Mouse (Mus musculus) urinary bladder, postnatal 14 days (tissue): ENCODE results near the gene Filip1.

Experiments
- DNase-seq: peaks from one replicate; pipeline ENCODE4 v3.0.0; 2021; ENCODE audit warnings: low spot score

Filip1 gene

GRCm38 (mm10) chr9:79898815-79899214, 113.8 kb downstream of the Filip1 start:
- no peak for DNase-seq

- no peak for DNase-seq
These were observed 118.0 kb downstream of the Filip1 start for GRCm38 (mm10) chr9:79894665-79895064.

DNA sequence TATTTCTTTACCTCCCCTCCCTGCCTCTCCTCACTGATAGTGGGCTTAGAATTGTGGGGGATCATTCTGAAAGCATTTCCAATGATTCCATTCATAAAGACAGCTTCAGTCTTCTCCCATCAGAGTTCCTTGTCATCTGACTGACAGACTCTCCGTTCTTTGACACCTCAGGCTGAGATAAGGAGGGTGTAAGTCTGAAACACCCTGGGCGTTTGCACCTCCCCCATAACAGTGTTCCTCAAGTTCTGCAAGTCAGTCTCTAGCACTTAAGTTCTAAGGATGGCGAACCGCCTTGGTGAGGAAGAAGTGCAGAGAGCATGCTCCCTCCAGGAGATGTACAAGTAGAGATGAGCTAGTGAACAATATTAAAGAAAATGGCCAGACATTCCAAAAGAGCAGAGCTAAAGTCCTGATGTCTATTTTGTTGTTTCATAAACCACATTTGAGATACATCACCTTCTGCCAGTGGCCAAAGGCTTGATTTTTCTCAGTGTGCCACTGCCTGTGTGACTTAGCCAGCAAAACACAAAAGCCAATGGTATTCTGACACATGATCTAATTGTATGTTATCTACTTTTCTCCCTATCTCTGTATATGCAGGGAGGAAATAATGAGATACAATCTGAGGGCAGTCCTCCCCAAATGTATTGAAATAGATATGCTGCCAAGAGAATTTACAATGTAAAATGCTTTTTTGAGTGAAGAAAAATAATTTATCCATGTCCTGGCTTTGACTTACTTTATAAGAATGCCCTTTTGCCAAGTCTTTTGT, 118.6 kb downstream of the Filip1 start:
- DNase-seq: no peak

DNA sequence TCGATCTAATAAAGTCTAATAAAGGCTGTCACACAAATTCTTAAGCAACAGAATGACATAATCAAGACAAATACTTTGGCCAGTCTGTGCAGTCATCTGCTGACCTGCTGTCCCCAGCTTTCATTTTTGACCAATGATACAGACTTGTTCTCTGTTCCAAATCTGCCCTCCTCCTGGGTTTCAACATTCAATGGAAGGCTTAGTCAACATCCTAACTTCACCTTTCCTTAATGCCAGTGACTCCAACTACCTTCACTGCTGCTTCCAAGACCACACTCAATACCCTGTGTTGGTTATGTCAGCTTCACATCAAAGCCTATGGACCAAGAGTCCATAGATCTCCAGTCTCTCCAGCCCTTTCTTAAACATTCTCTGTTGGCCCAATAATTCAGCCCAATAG, 120.5 kb downstream of the Filip1 start:
- DNase-seq: no peak

GRCm38 (mm10) chr9:79890488-79890887, 122.2 kb downstream of the Filip1 start:
- no peak for DNase-seq

- no peak for DNase-seq
These were observed 123.5 kb downstream of the Filip1 start for GRCm38 (mm10) chr9:79889132-79889531.

DNA sequence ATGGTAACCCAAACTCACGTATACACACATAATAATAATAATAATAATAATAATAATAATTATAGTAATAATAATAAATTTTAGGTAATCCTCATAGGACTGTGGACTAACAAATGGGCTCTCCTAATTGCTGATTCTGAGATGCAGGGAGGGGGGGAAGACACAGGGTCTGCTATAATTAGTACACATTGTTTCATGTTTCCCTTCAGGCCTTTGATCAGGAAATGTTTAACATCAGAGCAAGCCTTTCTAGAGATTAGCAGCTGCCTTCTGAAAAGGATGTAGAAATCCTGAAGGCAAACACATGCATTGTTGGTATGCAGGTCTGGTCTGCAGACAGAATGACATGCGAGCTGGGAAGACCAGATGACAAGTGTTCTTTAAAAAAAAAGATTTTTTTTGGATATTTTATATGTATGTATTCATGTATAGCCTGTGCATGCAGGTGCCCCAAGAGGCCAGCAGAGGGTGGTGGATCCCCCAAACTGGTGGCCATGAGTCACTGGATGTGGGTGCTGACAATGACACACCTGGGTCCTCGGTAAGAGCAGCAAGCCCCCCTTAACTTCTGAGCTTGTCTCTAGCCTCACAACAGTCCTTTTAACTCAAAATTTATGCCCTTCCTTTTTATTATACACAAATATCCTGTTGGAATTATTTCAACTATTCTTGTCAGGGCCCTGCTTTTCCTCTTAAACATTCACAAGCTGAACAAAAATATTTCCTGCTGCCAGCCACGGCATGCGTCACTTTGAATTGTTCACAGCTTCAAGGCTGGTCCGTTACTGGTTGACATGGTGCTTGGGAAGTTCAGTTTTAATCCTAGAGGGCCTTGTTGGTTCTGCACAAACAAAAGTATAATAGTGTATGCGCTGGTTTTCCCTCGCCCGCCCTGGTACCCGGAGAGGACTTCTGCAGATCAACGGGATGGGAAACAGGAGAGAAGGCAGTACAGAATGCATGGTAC, 127.1 kb downstream of the Filip1 start:
- no peak for DNase-seq

DNA sequence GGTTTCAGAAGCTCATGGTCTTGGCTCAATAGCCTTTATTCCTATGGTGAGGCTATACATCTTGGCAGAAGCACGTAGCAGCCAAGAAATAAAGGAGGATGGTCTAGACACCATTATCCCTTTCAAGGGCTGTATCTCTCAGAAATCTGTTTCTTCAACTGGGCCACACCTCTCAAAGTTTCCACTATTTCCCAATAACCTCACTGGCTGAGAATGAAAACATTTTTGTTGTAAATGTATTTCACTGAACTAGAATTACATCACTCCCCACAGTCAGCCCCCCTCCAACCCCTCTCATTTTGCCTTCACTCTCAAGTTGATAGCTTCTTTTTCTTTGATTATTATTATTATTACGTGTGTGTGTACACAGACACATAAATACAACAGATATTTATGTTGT, 129.5 kb downstream of the Filip1 start:
- DNase-seq: no peak

DNA sequence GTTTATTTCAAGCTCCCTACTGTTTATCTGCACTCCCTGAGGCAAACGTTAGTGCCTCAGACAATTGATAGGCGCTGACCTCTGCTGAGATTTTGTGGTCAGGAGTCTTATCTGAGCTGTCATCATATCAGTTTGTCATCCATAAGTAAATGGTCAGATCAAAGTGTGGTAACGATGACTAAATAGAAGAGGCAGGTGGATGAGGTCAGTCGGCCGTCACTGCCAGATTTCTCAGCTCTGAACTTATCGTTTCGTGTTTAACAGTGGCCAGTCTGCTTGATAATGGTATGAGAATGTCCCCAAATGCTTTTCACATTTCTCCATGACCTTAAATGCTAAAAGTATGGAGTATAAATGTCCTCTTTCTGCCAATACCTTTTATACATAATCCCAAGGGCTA, 132.6 kb downstream of the Filip1 start:
- no peak for DNase-seq

- peak; percentile 37 for DNase-seq
These were observed 137.0 kb downstream of the Filip1 start for GRCm38 (mm10) chr9:79875522-79876131.

GRCm38 (mm10) chr9:79872598-79872997, 140.1 kb downstream of the Filip1 start:
- DNase-seq: no peak

DNA sequence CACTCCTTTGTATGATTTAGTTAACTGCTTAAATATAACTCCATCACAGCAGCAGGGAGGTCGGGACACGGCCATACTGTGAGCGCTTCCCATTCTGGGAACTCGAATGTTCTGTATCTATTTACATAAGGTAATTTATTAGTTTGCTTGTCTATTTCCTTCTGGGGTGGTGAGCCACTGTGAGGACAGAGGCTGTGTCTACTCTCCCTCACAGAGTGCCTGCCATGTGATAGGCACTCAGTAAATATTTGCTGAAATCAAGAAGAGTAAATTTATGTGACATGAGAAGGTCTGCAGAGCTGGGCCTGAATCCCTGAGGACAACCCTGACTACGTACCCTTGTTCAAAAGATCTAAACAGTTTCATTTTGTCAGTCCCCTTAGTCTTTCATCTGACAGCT, 143.1 kb downstream of the Filip1 start:
- DNase-seq: no peak

GRCm38 (mm10) chr9:79865998-79866397, 146.7 kb downstream of the Filip1 start:
- no peak for DNase-seq

GRCm38 (mm10) chr9:79862544-79862943, 150.1 kb downstream of the Filip1 start:
- DNase-seq: no peak

DNA sequence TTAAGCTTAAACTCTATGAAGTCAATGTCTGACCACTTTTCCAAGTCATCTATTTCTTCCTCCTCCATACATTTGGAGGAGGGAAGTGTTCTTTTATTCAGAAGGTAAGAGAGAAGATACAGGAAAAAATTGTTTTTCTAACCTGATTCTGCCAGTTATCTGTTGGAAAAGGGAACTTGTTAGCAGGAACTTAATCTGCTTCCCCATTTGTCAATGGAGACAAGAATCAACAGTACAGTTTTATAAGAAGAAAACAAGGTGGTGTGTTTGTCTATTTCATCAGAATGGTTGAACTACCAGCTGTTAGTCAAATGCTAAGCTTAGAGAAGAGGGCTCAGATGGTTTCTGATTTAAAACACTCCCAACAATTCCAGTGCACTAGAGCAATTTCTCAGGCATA, 165.6 kb downstream of the Filip1 start:
- no peak for DNase-seq

- no peak for DNase-seq
These were observed 170.0 kb downstream of the Filip1 start for GRCm38 (mm10) chr9:79842615-79843014.

DNA sequence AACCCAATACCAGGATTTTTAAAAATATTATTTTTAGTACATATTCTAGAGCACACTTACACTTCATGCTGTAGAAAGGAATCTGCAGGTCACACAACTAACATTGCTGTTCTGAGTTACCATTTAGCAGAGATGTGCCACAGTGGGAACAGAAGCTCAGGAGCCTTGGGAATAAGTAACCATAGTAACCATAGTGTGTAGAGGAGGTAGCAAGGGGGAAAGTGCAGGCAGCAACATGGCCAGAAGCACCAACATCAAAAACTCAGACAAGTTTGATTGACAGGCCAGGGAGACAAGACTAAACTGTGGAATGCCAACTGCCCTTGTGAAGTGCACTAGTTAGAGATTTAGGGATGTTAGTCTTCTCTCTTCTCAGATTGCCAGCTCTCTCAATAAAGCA, 170.6 kb downstream of the Filip1 start:
- DNase-seq: no peak

DNA sequence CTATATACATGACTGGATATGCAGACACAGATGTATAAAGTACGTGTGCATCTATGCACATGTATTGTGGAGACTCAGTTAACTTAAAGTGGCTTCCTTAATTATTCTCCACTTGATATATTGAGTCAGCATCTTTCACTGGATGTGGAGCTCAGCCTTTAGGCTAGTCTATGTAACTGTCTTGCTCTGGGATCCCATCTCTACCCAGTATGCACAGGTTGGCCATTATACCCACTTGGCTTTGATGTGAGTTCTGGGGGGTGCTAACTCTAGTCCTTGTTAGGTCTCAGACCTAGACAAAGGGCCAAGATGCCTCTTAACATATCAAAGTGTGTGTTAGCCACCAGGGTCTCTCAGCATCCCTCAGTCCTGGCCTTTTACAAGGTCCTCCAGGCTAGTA, 181.4 kb downstream of the Filip1 start:
- DNase-seq: no peak

DNA sequence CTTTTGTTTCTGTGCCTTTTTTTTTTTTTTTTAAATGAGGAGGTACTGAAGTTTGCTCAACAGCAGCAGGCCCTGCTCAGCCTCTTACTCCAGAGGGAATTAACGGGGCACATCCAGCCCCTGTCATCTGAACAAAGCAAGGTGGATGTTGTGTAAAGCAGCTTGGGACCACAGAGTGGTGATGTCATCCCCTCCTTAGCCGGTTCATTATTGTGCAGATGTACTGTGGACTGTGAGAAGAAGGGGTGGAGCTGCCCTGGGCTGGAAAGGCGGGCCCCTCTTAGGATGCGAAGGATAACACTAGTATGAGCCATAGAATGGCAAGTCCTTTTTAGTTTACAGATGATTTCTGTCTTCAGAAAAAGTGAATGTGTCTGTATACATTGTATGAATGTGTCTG, 181.8 kb downstream of the Filip1 start:
- DNase-seq: no peak

DNA sequence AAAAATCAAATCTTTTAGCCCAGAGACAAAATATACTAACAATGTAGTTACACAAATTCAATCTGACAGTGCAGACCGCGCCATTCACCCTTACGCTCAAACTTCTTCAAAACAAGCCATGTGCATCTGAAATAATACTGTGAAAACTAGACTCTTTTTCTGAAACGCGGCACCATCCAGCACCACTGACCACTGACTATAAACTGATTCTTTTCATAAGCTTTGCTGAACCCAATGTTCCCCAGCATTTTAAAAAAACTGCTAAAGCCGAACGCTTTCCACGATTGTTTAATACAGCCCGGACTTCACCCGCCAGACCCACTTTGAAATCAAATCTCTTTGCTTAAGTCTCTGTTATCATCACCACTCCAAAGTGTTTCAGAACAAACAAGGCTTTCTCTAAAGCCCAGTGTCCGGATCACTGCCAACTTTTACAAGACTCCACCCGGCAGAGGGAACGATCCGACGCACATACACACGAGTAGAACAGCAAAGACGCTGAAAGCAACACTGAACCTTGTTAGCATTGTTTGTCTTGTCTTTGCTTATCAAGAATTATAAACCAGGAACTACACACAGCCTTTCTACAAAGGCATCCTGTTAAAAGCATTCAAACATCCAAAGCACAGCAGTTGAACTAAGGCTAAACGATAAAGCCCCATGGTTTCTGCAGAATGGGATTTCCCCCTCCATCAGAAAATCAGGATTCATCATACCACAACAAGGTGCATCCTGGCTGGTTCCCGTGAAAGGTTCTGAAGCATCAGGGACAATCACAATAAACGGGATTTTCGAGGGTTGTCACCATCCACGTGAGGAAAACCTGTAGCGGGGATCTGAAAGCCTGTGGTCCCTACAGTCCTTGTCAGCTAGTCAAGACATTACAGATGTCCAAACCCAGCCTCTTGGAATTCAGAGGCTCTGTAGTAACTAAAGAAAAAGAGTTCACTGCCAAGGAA, 182.5 kb downstream of the Filip1 start:
- peak; percentile 23 for DNase-seq

- no peak for DNase-seq
These were observed 185.6 kb downstream of the Filip1 start for GRCm38 (mm10) chr9:79827072-79827471.

- DNase-seq: no peak
These were observed 187.1 kb downstream of the Filip1 start for GRCm38 (mm10) chr9:79825526-79825925.
